In genomic region chr3:98982787-98983186, GRCm38 (mm10) we compare ENCODE assay signal across 19 mouse cellular contexts.
DNase-seq lines count a peak whose midpoint lies in the region; ATAC-seq and TF ChIP-seq lines count a peak whose summit lies in the region.
"Had no signal": no experiment of that assay in that cellular context is flagged by ENCODE, and none has a peak within 500 bp of the region (broad histone marks: within the 10 kb centered on the region; RNA-seq: fewer than 3 reads in every experiment).

No protein-coding gene starts in this region.

- H3K9ac ChIP-seq in intestine, embryonic 15.5 days = no peak overlapping the region
- no peak overlapping the region for H3K9ac ChIP-seq in intestine, postnatal 0 days (ENCODE audit: low read depth, low read length)
- H3K9ac ChIP-seq in intestine, embryonic 16.5 days (ENCODE audit: low read depth, low read length) = no peak overlapping the region

- no peak overlapping the region for H3K4me3 ChIP-seq in intestine, embryonic 15.5 days (replicated peaks)
- H3K4me3 ChIP-seq in intestine, postnatal 0 days (ENCODE audit: low read depth, low read length) = no peak overlapping the region
- no peak overlapping the region for H3K4me3 ChIP-seq in intestine, embryonic 16.5 days (ENCODE audit: low read length)

- no peaks in the 10 kb centered on the region for H3K4me1 ChIP-seq in intestine, embryonic 15.5 days (replicated peaks)
- H3K4me1 ChIP-seq in intestine, postnatal 0 days (replicated peaks; ENCODE audit: control insufficient read depth, insufficient read depth, low read length) = no peaks in the 10 kb centered on the region
- H3K4me1 ChIP-seq in intestine, embryonic 16.5 days (ENCODE audit: control insufficient read depth, insufficient read depth, low read length) = no peaks in the 10 kb centered on the region

- H3K4me2 ChIP-seq in intestine, embryonic 15.5 days (replicated peaks) = no peak overlapping the region
- H3K4me2 ChIP-seq in intestine, postnatal 0 days (replicated peaks; ENCODE audit: low read depth) = no peak overlapping the region
- H3K4me2 ChIP-seq in intestine, embryonic 16.5 days (ENCODE audit: low read depth, low read length) = no peak overlapping the region

- no peaks in the 10 kb centered on the region for H3K36me3 ChIP-seq in intestine, embryonic 15.5 days
- H3K36me3 ChIP-seq in intestine, postnatal 0 days (ENCODE audit: control insufficient read depth, insufficient read depth) = no peaks in the 10 kb centered on the region
- no peaks in the 10 kb centered on the region for H3K36me3 ChIP-seq in intestine, embryonic 16.5 days (ENCODE audit: control insufficient read depth, insufficient read depth, low read length)
- H3K36me3 ChIP-seq: G1E had no signal

- no peak overlapping the region for H3K27ac ChIP-seq in intestine, embryonic 15.5 days
- H3K27ac ChIP-seq in intestine, postnatal 0 days (ENCODE audit: low read depth, low read length) = no peak overlapping the region
- H3K27ac ChIP-seq in intestine, embryonic 16.5 days (ENCODE audit: low read length) = no peak overlapping the region

- peak; percentile 68 for ATAC-seq in intestine, embryonic 15.5 days
- ATAC-seq in intestine, postnatal 0 days = no peak
- ATAC-seq in intestine, embryonic 16.5 days = peak; percentile 80
- ATAC-seq: activated CD4-positive, CD25-positive, alpha-beta regulatory T cell, adult 4 months; CD4-positive, CD25-positive, alpha-beta regulatory T cell, adult 4 months; Patski had no signal

- no peaks in the 10 kb centered on the region for H3K9me3 ChIP-seq in intestine, embryonic 15.5 days
- no peaks in the 10 kb centered on the region for H3K9me3 ChIP-seq in intestine, postnatal 0 days (ENCODE audit: control insufficient read depth)
- H3K9me3 ChIP-seq in intestine, embryonic 16.5 days (ENCODE audit: control insufficient read depth, low read length) = no peaks in the 10 kb centered on the region
- H3K9me3 ChIP-seq: G1E had no signal

- DNase-seq in cerebellum, postnatal 10 days = no peak
- DNase-seq: adrenal gland, adult 2 months; adrenal gland, adult 8-10 months; adrenal gland, postnatal 10 days; adrenal gland, postnatal 14 days; adrenal gland, postnatal 25 days; adrenal gland, postnatal 36 days; B cell, adult 2 months; cerebellum, adult 11 months; cerebellum, adult 11-12 months; cerebellum, adult 18-20 months had no signal

- WGBS in intestine, embryonic 15.5 days = 96% methylated on average over 1 of the region's 1 CpGs
- WGBS in intestine, postnatal 0 days = 91% methylated on average over 1 of the region's 1 CpGs
- 90% methylated on average over 1 of the region's 1 CpGs for WGBS in intestine, embryonic 16.5 days

- no peaks in the 10 kb centered on the region for H3K27me3 ChIP-seq in intestine, embryonic 15.5 days (replicated peaks)
- H3K27me3 ChIP-seq in intestine, postnatal 0 days (replicated peaks; ENCODE audit: control insufficient read depth, insufficient read depth, low read length) = no peaks in the 10 kb centered on the region
- H3K27me3 ChIP-seq in intestine, embryonic 16.5 days (replicated peaks; ENCODE audit: control insufficient read depth, insufficient read depth, low read length) = no peaks in the 10 kb centered on the region
- H3K27me3 ChIP-seq: CH12.LX had no signal

- no peak for TF ChIP-seq CTCF in intestine, postnatal 0 days (IDR thresholded peaks at IDR 0.05; ENCODE audit: low read depth)
